Comparison of ENCODE assay signal across 14 mouse cellular contexts in the genomic region with DNA sequence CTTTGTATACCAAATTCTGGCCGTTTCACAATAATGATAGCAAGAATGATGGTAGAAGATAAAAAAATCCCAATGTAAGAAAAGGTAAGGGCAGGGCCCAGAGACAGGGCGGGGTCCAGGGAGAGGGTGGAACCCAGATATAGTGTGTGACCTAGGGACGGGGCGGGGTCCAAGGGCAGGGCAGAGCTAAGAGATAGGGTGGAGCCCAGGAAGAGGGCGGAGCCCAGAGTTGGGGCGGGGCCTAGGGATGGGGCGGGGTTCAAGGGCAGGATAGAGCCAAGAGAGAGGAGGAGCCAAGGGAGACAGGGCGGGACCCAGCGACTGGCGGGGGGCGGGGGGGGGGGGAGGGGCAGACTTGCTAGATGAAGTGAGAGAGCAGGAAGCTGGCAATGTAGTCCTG.
DNase-seq lines count a peak whose midpoint lies in the region; ATAC-seq and TF ChIP-seq lines count a peak whose summit lies in the region.
"Had no signal": no experiment of that assay in that cellular context is flagged by ENCODE, and none has a peak within 500 bp of the region (broad histone marks: within the 10 kb centered on the region; RNA-seq: fewer than 3 reads in every experiment).

No protein-coding gene starts in this region.

- H3K36me3 ChIP-seq in liver, embryonic 14.5 days (replicated peaks; ENCODE audit: control insufficient read depth, insufficient read depth, low read depth), result no peaks in the 10 kb centered on the region
- H3K36me3 ChIP-seq: embryonic facial prominence, embryonic 13.5 days had no signal

- WGBS in liver, embryonic 14.5 days (ENCODE audit: insufficient replicate concordance), result 35% methylated on average over 7 of the region's 11 CpGs

- no peak for TF ChIP-seq EP300 in liver, embryonic 14.5 days (IDR thresholded peaks at IDR 0.05; ENCODE audit: low read depth)

- DNase-seq in thymus, postnatal 4 days, result peak; percentile 34
- no peak for DNase-seq in thymus, adult 18-20 months
- DNase-seq in c-Kit-positive CD71-positive TER-119-negative erythroid progenitor cells, embryonic 14.5 days (ENCODE audit: low read depth), result peak; percentile 41
- peak; percentile 7 to 11 (median 10) for DNase-seq in liver, embryonic 14.5 days (ENCODE audit: low read depth in 3 of 3, low spot score in 3 of 3)
- DNase-seq in right cerebral cortex, postnatal 25 days, result no peak
- no peak for DNase-seq in frontal cortex, postnatal 10 days (ENCODE audit: low spot score in 2 of 2)
- DNase-seq: adrenal gland, postnatal 14 days; cerebellum, adult 2 months; gastrocnemius, postnatal 14 days; heart, postnatal 14 days; kidney, adult 11 months had no signal

- TF ChIP-seq CTCF in liver, embryonic 14.5 days (IDR thresholded peaks at IDR 0.05; ENCODE audit: low read depth), result no peak

- no peak overlapping the region for H3K9ac ChIP-seq in liver, embryonic 14.5 days (replicated peaks)
- H3K9ac ChIP-seq: embryonic facial prominence, embryonic 13.5 days; forebrain, embryonic 13.5 days had no signal

- no peak overlapping the region for H3K27ac ChIP-seq in liver, embryonic 14.5 days
- H3K27ac ChIP-seq: embryonic facial prominence, embryonic 13.5 days; forebrain, embryonic 13.5 days had no signal

- no peaks in the 10 kb centered on the region for H3K9me3 ChIP-seq in liver, embryonic 14.5 days (ENCODE audit: control insufficient read depth, low read length)
- H3K9me3 ChIP-seq: embryonic facial prominence, embryonic 13.5 days; forebrain, embryonic 13.5 days had no signal

- H3K4me3 ChIP-seq in liver, embryonic 14.5 days (ENCODE audit: insufficient read depth in 1 of 2, low read depth in 2 of 2, low read length in 2 of 2), result no peak overlapping the region
- H3K4me3 ChIP-seq: embryonic facial prominence, embryonic 13.5 days; forebrain, embryonic 13.5 days had no signal

- no peaks in the 10 kb centered on the region for H3K27me3 ChIP-seq in liver, embryonic 14.5 days (ENCODE audit: control insufficient read depth, insufficient read depth, low read length)
- H3K27me3 ChIP-seq: embryonic facial prominence, embryonic 13.5 days; forebrain, embryonic 13.5 days had no signal

- no peak overlapping the region for H3K4me2 ChIP-seq in liver, embryonic 14.5 days (ENCODE audit: low read depth)
- H3K4me2 ChIP-seq: embryonic facial prominence, embryonic 13.5 days; forebrain, embryonic 13.5 days had no signal

- no peaks in the 10 kb centered on the region for H3K4me1 ChIP-seq in liver, embryonic 14.5 days (replicated peaks; ENCODE audit: control insufficient read depth in 2 of 2, insufficient read depth in 2 of 2, low read length in 1 of 2)

- ATAC-seq in liver, embryonic 14.5 days (ENCODE audit: insufficient read depth), result peak; percentile 76; the same call in 1 of the 2 replicates
- ATAC-seq in monocyte, adult 5-6 weeks (replicated peaks; ENCODE audit: insufficient number of reproducible peaks, low FRiP score, low TSS enrichment, poor library complexity, severe bottlenecking), result no peak
- ATAC-seq: forebrain, embryonic 13.5 days had no signal

Comparison
In these comparisons a context has a peak if more than half of its experiments do, and no peak if none do; other contexts are left out.
1. DNase-seq: peak in thymus, postnatal 4 days (single experiment), c-Kit-positive CD71-positive TER-119-negative erythroid progenitor cells, embryonic 14.5 days (single experiment) and liver, embryonic 14.5 days (3 of 3); none in thymus, adult 18-20 months (0 of 2), right cerebral cortex, postnatal 25 days (single experiment) and frontal cortex, postnatal 10 days (0 of 2).